Mouse (Mus musculus) hindbrain, embryonic 10.5 days (tissue): Measurements from ENCODE around the gene Glb1. TPM values are rescaled to one million over a fixed set of nuclear protein-coding genes. Genes with fewer than 3 reads are reported as not detected.

Source experiments
- DNase-seq: peaks from one replicate; pipeline ENCODE4 v3.0.0-alpha.2; 2017; ENCODE audit warnings: low spot score
- H3K27ac ChIP-seq: fragments of 300-500 bp; sonication (generic); 2 replicates; pipeline ENCODE4 v1.5.1; 2016; ENCODE audit warnings: mild to moderate bottlenecking, moderate library complexity
- H3K27me3 ChIP-seq: fragments of 300-500 bp; sonication (generic); 2 replicates; pipeline ENCODE4 v1.6.1; 2016; ENCODE audit warnings: mild to moderate bottlenecking; ENCODE audit not compliant: poor library complexity, insufficient read depth, severe bottlenecking
- H3K36me3 ChIP-seq: fragments of 300-500 bp; sonication (generic); 2 replicates; pipeline ENCODE4 v1.6.1; 2016; ENCODE audit warnings: mild to moderate bottlenecking, moderate library complexity
- H3K4me1 ChIP-seq: fragments of 300-500 bp; sonication (generic); replicated peaks from 2 replicates; pipeline ENCODE4 v1.6.1; 2016; ENCODE audit warnings: mild to moderate bottlenecking
- H3K4me3 ChIP-seq: fragments of 300-500 bp; sonication (generic); 2 replicates; pipeline ENCODE4 v1.5.1; 2016; ENCODE audit warnings: mild to moderate bottlenecking, moderate library complexity
- H3K9me3 ChIP-seq: fragments of 300-500 bp; sonication (generic); 2 replicates; pipeline ENCODE4 v1.6.1; 2016; ENCODE audit warnings: mild to moderate bottlenecking, moderate library complexity
- WGBS: fragments of 180-500 bp; shearing (Covaris S2); methylation state at CpG from one replicate; pipeline ENCODE4 v1.1.7; 2016; 5-methylcytosine and 5-hydroxymethylcytosine counted together
- polyA plus RNA-seq: library from polyadenylated mRNA; unstranded; fragments of >200 nt; fragmentation: Nextera tagmentation; extraction: Ambion mirVana; gene quantifications from 2 replicates; pipeline ENCODE4 v1.2.1, GENCODE M21; 2016

The Glb1 gene
- polyA plus RNA-seq, 1 experiment from 2014 or later, result 23.1 TPM

DNA sequence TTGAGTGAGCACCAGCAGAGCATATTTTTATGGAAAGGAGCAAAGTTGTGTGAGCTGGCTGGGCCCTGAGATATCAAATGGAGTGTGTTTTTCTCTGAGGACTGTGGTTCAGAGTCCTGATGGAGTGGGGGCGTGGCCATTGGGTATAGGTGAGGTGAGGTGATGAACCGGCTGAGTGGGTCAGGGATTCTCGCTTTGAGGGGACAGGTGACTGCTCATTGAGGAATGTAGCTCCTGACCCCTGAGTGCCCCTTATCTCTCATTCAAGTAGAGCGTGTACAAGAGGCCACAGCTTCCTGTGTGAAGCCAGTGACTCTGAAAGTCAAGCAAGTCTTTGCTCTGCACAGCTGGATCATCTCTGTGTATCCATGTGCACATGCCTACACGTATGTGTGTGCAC lies 25.3 kb downstream of the Glb1 start:
- peaks cover 31% of the 10 kb centered on the region for H3K36me3 ChIP-seq
- no peak overlapping the region for H3K27ac ChIP-seq
- DNase-seq, result no peak
- H3K9me3 ChIP-seq, result peaks cover 10% of the 10 kb centered on the region
- no peaks in the 10 kb centered on the region for H3K27me3 ChIP-seq
- WGBS, result 90% methylated on average over 5 of the region's 5 CpGs
- peaks cover 4% of the 10 kb centered on the region; the same call in 1 of the 2 replicates for H3K4me1 ChIP-seq
- no peak overlapping the region for H3K4me3 ChIP-seq

DNA sequence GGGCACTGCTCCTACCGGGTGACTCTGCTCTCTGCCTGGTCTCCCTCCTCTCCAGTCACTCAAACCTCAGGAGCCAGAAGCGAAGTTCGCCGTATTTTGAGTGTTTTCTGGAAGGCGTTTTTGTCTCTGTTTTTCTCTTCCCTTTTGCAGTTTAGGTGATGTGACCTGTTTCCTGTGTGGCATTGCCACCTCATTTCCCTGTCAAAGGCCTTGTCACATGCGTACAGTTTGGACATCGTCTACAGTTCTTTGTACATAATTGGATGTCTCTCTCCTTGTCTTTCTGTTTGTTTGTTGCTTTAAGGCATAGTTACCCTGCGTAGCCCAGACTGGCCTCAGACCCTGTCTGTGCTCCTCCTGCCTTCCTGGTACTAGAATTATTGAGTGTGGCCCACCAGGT lies 26.5 kb downstream of the Glb1 start:
- Histone ChIP-seq H3K27me3 (no peaks in the 10 kb centered on the region), H3K4me3 (no peak overlapping the region), H3K27ac (no peak overlapping the region), H3K4me1 (peaks cover 4% of the 10 kb centered on the region; the same call in 1 of the 2 replicates), H3K36me3 (peaks cover 30% of the 10 kb centered on the region), H3K9me3 (peaks cover 10% of the 10 kb centered on the region)
- no peak for DNase-seq
- WGBS, result 92% methylated on average over 8 of the region's 8 CpGs

DNA sequence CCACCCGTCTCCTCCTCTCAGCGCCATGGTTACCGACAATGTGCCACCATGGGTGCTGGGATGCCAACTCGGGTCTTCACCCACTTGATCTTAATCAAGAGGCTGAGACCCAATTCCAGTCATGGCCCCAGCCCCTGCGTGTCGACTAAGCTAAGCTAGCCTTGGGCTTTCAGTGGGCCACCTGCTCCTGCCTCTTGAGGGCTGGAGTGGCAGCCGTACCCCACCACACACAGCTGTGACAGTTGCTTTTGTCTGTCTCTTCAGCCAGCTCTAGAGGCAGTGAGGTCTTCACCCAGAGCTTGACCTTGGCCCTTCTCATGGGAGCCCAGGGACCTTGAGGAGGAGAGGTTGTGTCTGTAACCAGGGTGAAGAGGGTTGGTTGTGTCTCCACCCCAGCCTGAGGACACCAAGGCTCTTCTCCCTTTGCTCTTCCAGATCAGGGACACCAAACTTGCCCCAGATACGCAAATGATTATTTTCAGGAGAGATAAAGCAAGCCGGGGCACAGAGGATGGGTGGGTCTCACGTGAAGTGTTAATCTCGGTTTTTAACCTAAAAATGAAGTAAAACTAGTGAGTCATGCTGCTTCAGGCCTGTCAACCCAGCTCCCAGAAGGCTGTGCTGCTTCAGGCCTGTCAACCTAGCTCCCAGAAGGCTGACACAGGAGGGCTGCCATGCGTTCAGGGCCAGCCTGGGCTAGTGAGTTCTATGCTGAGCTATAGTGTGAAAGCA lies 27.4 kb downstream of the Glb1 start:
- WGBS, result 86% methylated on average over 12 of the region's 12 CpGs
- Histone ChIP-seq H3K4me3 (no peak overlapping the region), H3K36me3 (peaks cover 35% of the 10 kb centered on the region), H3K27ac (no peak overlapping the region), H3K27me3 (no peaks in the 10 kb centered on the region), H3K4me1 (peaks cover 4% of the 10 kb centered on the region; the same call in 1 of the 2 replicates), H3K9me3 (peaks cover 10% of the 10 kb centered on the region)
- no peak for DNase-seq

DNA sequence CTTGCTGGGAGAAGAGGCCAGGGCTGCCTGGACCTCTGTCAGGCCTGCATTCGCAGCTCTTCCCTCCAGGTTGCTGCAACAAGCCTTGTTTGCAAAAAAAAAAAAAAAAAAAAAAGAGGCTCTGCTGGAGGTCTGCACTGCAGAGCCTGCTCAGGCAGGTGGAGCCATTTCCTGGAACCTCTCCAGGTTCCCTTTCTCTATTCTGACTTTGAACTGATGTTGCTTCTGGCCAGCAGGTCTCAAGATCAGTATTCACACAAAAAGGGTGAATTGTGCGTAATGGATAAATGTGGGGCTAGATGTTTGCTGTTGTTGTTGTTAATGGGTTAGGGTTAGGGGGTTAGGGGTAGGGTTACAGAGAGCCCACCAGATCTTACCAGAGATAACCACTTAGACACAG lies 34.8 kb downstream of the Glb1 start:
- peaks cover 9% of the 10 kb centered on the region; the same call in 1 of the 2 replicates for H3K9me3 ChIP-seq
- DNase-seq, result no peak
- H3K27me3 ChIP-seq, result no peaks in the 10 kb centered on the region
- H3K4me3 ChIP-seq, result no peak overlapping the region
- H3K4me1 ChIP-seq, result no peaks in the 10 kb centered on the region
- no peak overlapping the region for H3K27ac ChIP-seq
- H3K36me3 ChIP-seq, result peaks cover 38% of the 10 kb centered on the region
- 76% methylated on average over 2 of the region's 2 CpGs for WGBS

DNA sequence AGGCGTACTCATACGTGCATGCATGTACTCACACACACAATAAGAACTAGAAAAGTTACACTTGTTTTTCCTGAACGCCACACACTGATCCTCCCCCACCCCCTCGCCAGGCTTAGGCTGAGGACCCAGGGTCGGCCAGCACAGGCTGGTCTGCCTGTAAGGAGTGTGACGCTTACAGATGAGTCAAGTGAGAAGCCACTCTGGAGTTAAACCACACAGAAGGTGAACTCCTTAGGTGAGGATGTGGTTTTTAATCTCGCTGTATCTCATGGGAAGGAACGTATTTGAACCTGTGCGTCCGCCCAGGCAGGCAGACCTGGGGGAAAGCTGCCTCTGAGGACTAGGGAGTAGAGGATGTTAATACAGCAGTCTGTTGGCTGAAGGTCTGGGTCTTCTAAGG lies 39.7 kb downstream of the Glb1 start:
- Histone ChIP-seq H3K4me1 (no peaks in the 10 kb centered on the region), H3K4me3 (no peak overlapping the region), H3K9me3 (peaks cover 9% of the 10 kb centered on the region; the same call in 1 of the 2 replicates), H3K36me3 (peaks cover 30% of the 10 kb centered on the region), H3K27ac (no peak overlapping the region), H3K27me3 (no peaks in the 10 kb centered on the region)
- no peak for DNase-seq
- WGBS, result 84% methylated on average over 10 of the region's 10 CpGs

DNA sequence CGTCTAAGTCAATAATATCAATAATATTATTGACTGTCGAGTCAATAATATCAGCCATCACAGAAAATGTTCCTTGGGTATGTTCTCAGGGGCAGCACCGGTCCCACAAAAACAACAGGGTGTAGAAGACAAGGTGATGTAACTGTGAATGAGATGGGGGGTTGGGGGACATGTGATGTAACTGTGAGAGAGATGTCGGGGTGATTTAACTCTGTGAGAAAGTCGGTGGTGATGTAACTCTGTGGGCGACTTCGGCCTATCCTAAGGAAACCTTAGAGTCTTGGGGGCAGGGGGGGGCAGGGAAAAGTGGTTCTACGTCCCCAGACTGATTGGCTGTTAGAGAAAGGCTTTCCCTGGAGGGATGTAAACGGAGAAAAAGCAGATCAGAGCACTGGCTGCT lies 41.3 kb downstream of the Glb1 start:
- Histone ChIP-seq H3K4me1 (no peaks in the 10 kb centered on the region), H3K27me3 (no peaks in the 10 kb centered on the region), H3K9me3 (no peaks in the 10 kb centered on the region), H3K36me3 (peaks cover 16% of the 10 kb centered on the region), H3K27ac (no peak overlapping the region), H3K4me3 (no peak overlapping the region)
- 92% methylated on average over 9 of the region's 9 CpGs for WGBS
- DNase-seq, result no peak

DNA sequence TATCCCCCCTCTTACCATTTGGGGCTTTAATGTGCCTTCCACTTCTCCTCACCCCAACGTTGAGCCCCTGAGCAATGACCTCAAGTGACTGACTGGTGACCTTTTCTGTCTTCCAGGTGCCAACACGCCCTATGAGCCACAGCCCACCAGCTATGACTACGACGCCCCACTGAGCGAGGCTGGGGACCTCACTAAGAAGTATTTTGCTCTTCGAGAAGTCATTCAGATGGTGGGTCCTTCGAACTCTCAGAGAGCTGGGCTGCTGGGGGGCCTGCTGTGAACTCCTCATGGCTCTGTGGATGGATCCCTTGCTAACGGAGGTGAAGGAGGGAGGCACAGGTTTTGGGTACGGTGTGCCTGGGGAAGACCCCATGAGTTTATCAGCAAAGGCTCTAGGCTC lies 42.0 kb downstream of the Glb1 start:
- Histone ChIP-seq H3K27me3 (no peaks in the 10 kb centered on the region), H3K4me1 (no peaks in the 10 kb centered on the region), H3K4me3 (no peak overlapping the region), H3K27ac (no peak overlapping the region), H3K36me3 (peaks cover 10% of the 10 kb centered on the region), H3K9me3 (no peaks in the 10 kb centered on the region)
- no peak for DNase-seq
- 84% methylated on average over 9 of the region's 9 CpGs for WGBS

DNA sequence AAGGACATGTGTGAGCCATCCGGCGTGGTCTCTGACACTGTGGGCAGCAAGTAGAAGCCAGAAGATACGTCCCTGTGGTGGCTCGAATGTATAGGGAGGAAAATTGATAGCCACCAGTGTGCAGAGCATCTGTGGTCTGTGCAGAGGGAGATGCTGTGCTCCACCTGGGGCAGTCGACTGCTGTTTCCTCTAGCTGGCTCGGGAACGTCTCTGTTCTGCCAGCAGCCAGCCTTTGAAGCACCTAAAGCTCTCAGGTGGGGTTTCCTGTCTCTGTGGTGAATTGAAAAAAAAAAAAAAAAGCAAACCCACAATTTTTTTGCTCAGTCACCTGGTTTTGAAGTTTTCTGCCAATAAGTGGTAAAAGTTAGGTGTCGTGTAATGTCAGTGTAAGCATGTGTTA lies 42.5 kb downstream of the Glb1 start:
- DNase-seq, result no peak
- 91% methylated on average over 8 of the region's 8 CpGs for WGBS
- H3K9me3 ChIP-seq, result no peaks in the 10 kb centered on the region

DNA sequence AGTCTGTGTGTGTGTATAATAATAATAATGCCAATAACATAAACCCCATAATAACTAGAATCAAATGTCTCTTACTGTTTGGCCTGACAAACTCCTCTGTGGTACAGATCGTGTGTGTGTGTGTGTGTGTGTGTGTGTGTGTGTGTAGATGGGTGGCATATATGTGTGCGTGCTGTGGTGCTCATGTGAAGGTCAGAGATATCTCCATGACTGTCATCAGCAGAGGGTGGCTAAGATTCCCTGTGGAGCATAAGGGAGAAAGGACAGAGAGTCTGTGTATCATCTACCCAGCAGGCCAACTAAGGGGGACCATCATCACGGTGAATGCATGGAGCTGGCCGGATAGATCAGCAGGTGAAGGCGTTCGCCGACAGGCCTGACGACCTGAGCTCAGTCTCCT lies 46.0 kb downstream of the Glb1 start:
- Histone ChIP-seq H3K36me3 (peaks cover 10% of the 10 kb centered on the region), H3K4me1 (no peaks in the 10 kb centered on the region), H3K27me3 (no peaks in the 10 kb centered on the region), H3K4me3 (no peak overlapping the region), H3K9me3 (no peaks in the 10 kb centered on the region), H3K27ac (no peak overlapping the region)
- 93% methylated on average over 8 of the region's 8 CpGs for WGBS
- no peak for DNase-seq

More for the DNA sequence above, 42.5 kb downstream of the Glb1 start:
- Histone ChIP-seq H3K4me3 (no peak overlapping the region), H3K27me3 (no peaks in the 10 kb centered on the region), H3K27ac (no peak overlapping the region), H3K4me1 (no peaks in the 10 kb centered on the region), H3K36me3 (peaks cover 10% of the 10 kb centered on the region)

DNA sequence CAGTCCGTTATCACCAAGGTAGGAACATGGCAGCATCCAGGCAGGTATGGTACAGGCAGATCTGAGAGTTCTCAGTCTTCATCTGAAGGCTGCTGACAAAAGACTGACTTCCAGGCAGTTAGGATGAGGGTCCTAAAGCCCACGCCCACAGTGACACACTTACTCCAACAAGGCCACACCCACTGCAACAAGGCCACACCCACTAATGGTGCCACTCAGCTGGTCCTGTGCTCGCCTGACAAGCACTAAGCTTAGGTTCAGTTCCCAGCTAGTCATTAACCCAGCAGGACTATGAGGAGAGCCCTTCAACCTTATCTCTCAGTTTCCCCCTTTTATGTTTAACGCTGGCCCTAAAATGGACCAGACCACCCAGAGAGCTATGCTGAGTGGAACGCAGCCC lies 47.8 kb downstream of the Glb1 start:
- WGBS, result 83% methylated on average over 5 of the region's 5 CpGs
- no peaks in the 10 kb centered on the region for H3K4me1 ChIP-seq
- H3K4me3 ChIP-seq, result no peak overlapping the region
- H3K9me3 ChIP-seq, result no peaks in the 10 kb centered on the region
- no peaks in the 10 kb centered on the region for H3K27me3 ChIP-seq
- no peak overlapping the region for H3K27ac ChIP-seq
- DNase-seq, result no peak
- H3K36me3 ChIP-seq, result no peaks in the 10 kb centered on the region

DNA sequence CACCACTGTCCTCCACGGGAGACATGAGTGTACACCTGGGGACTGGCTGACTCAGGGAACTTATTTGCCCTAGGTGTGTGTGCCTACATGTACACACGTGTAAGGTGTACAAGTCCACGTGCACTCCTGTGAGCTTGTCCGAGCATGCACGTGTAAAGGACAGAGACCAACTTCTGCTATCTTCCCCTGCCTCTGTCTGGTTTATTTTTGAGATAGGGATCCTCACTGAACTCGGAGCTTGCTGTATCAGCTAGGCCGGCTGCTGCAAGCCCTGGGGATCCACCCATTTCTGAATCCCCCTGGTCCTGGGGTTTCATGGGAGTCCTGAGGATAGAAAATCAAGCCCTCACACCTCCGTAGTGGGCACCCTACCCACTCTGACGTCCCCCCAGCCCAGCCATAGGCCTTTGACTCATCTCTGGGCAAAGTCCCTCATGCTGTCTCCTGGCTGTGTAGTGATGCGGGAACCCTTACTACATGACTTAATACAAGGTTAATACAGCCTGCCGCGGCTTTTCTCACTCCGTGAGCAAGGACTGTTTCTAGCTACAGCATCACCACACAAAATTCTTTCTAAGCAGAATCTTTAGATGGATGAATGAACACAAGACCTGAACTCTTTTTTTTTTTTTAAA lies 48.4 kb downstream of the Glb1 start:
- H3K4me3 ChIP-seq, result no peak overlapping the region
- no peaks in the 10 kb centered on the region for H3K9me3 ChIP-seq
- no peaks in the 10 kb centered on the region for H3K36me3 ChIP-seq
- H3K4me1 ChIP-seq, result no peaks in the 10 kb centered on the region
- WGBS, result 90% methylated on average over 13 of the region's 13 CpGs
- H3K27ac ChIP-seq, result no peak overlapping the region
- H3K27me3 ChIP-seq, result no peaks in the 10 kb centered on the region
- DNase-seq, result no peak

DNA sequence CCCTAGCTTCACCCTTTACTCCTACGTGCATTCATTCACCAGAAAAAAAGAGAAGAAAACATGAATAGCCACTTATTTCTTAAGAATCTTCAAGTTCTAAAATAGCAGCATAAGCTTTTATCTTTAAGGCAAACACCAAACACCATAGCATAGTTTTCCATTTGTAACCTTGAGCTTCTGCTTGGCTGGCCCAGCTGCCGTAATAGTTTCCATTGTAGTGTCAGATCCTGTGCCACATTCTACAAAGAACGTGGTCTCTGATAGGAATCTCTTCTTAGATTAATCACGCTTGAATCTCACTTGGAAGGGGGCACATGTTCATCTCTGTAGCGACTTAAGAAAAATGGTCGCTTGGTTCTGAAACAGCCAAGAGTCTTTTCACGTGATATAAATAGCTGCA lies 50.7 kb downstream of the Glb1 start:
- Histone ChIP-seq H3K27me3 (no peaks in the 10 kb centered on the region), H3K27ac (no peak overlapping the region), H3K4me1 (0 out of 2 replicates have a peak, but pooled peaks cover 3% of the 10 kb centered on the region), H3K4me3 (no peak overlapping the region), H3K9me3 (no peaks in the 10 kb centered on the region), H3K36me3 (peaks cover 10% of the 10 kb centered on the region; the same call in 1 of the 2 replicates)
- DNase-seq, result no peak
- 89% methylated on average over 7 of the region's 7 CpGs for WGBS

DNA sequence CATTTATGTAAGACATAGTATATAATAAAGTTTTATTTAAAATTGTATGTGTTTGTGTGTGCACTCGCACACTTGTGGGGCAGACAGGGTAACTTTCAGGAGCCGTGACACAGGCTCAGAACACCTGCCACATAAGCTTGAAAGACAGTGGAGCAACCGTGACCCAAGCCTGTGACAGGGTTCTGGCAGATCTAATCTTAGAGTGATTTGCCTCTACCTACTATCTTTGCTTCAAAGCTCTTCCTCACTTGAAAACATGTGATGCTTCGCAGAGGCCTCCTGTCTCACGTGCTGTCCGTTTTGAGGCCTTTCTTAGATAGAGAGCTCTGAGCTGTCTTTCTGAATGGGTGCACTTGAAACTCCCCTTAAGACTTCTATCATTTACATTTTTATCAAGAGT lies 51.5 kb downstream of the Glb1 start:
- no peak for DNase-seq
- peaks cover 16% of the 10 kb centered on the region; the same call in 1 of the 2 replicates for H3K36me3 ChIP-seq
- no peak overlapping the region for H3K27ac ChIP-seq
- WGBS, result 92% methylated on average over 6 of the region's 6 CpGs
- no peaks in the 10 kb centered on the region for H3K27me3 ChIP-seq
- H3K4me1 ChIP-seq, result 0 out of 2 replicates have a peak, but pooled peaks cover 3% of the 10 kb centered on the region
- H3K9me3 ChIP-seq, result no peaks in the 10 kb centered on the region
- H3K4me3 ChIP-seq, result no peak overlapping the region
